Mouse (Mus musculus) hindbrain, postnatal 0 days (tissue): ENCODE measurements around the gene Zfp2. TPM values are rescaled to one million over a fixed set of nuclear protein-coding genes. Genes with fewer than 3 reads are reported as not detected.

ENCODE experiments used
- ATAC-seq: fragments of 200-750 bp; cut with Nextera tagmentation; 2 replicates; pipeline ENCODE4 v1.8.0; 2017; ENCODE audit warnings: mild to moderate bottlenecking, moderate TSS enrichment, moderate library complexity
- DNase-seq: peaks from one replicate; pipeline ENCODE4 v3.0.0-alpha.2; 2015; ENCODE audit warnings: low spot score
- H3K27ac ChIP-seq: fragments of 300-500 bp; sonication (generic); 2 replicates; pipeline ENCODE4 v1.5.1; 2014; ENCODE audit warnings: mild to moderate bottlenecking
- H3K27me3 ChIP-seq: fragments of 300-500 bp; sonication (generic); 2 replicates; pipeline ENCODE4 v1.6.1; 2014; ENCODE audit warnings: low read length, mixed read lengths; ENCODE audit not compliant: insufficient read depth
- H3K36me3 ChIP-seq: fragments of 300-500 bp; sonication (generic); 2 replicates; pipeline ENCODE4 v1.6.1; 2014; ENCODE audit warnings: low read length, mixed read lengths; ENCODE audit not compliant: insufficient read depth
- H3K4me1 ChIP-seq: fragments of 300-500 bp; sonication (generic); 2 replicates; pipeline ENCODE4 v1.6.1; 2014; ENCODE audit warnings: antibody characterized with exemption, low read length, mixed read lengths; ENCODE audit not compliant: insufficient read depth
- H3K4me2 ChIP-seq: fragments of 300-500 bp; sonication (generic); 2 replicates; pipeline ENCODE4 v1.6.1; 2014; ENCODE audit warnings: low read depth, mild to moderate bottlenecking, low read length, moderate library complexity, mixed read lengths
- H3K4me3 ChIP-seq: fragments of 300-500 bp; sonication (generic); 2 replicates; pipeline ENCODE4 v1.5.1; 2014; ENCODE audit warnings: low read length
- H3K9ac ChIP-seq: fragments of 300-500 bp; sonication (generic); replicated peaks from 2 replicates; pipeline ENCODE4 v1.6.1; 2014; ENCODE audit warnings: mild to moderate bottlenecking, low read length, moderate library complexity, mixed read lengths
- H3K9me3 ChIP-seq: fragments of 300-500 bp; sonication (generic); 2 replicates; pipeline ENCODE4 v1.6.1; 2016; ENCODE audit warnings: low read length, mixed read lengths
- CTCF ChIP-seq: IDR thresholded peaks from 2 replicates; pipeline ENCODE4 v1.5.1; 2016; ENCODE audit warnings: antibody characterized with exemption, control low read depth, low read depth
- WGBS: fragments of 180-500 bp; shearing (Covaris S2); extraction: QIAGEN DNeasy Blood & Tissue Kit; methylation state at CpG from one replicate; pipeline ENCODE4 v1.1.7; 2014; 5-methylcytosine and 5-hydroxymethylcytosine counted together
- polyA plus RNA-seq: library from polyadenylated mRNA; unstranded; fragments of >200 nt; fragmentation: Nextera tagmentation; extraction: Ambion mirVana; gene quantifications from 2 replicates; pipeline ENCODE4 v1.2.1, GENCODE M21; 2015
- total RNA-seq: library from RNA; depleted of rRNA; stranded (reverse); fragments of >200 nt; gene quantifications from 2 replicates; pipeline ENCODE4 v1.2.3, GENCODE M21; 2014; rRNA removed

The Zfp2 gene
- total RNA-seq (15.8 and 24.3 TPM in 2 replicates), polyA plus RNA-seq (28.0 and 29.2 TPM in 2 replicates)

DNA sequence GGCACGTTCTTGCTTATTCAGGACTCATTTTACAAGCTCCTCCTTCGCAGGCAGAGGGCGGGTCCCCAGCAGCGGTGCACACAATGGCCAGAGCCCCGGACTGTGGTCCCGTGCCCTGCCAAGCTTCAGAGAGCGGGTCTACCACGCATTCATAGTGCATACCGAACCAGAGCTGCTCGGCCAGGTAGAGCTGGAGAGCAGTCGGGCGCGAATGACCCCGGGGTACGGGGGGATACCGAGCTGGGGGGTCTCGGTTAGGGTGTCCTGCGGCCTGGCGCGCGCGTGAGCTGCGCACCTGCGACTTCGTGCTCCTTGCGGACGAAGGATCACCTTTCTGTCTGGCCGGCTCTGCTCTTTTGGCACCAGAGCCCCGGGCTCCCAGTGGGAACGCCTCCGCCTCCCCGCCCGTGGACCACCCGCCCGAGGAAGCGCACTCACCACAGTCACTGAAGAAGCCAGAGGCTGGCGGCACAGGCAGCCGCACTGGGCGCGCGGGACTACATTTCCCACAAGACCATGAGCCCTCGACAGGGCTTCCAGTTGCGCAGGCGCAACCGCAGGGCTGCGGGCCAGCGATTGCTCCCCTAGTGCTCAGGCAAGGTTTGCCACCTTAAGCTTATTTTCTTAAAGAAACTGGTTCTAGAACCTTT lies at the start of gene Zfp2:
TSS of gene Zfp2 (minus strand) at position 495 of the 650 bp plus-strand sequence.
- Histone ChIP-seq H3K4me2 (peak within 1 kb of the TSS; percentile 64), H3K9me3 (peaks cover 7% of the 10 kb centered on the region; the same call in 1 of the 2 replicates), H3K27ac (peak within 1 kb of the TSS; percentile 88), H3K4me3 (peak within 1 kb of the TSS; percentile 92), H3K4me1 (peaks cover 4% of the 10 kb centered on the region; the same call in 1 of the 2 replicates), H3K27me3 (no peaks in the 10 kb centered on the region), H3K36me3 (peaks cover 15% of the 10 kb centered on the region), H3K9ac (peak within 1 kb of the TSS; percentile 74)
- ATAC-seq: peak; percentile 98
- peak; percentile 98 for DNase-seq
- WGBS: under 1% methylated on average over 47 of the region's 47 CpGs
- TF ChIP-seq CTCF: peak; percentile 82

- Histone ChIP-seq H3K27ac (no peak overlapping the region), H3K36me3 (no peaks in the 10 kb centered on the region), H3K4me2 (no peak overlapping the region), H3K9ac (no peak overlapping the region), H3K4me1 (no peaks in the 10 kb centered on the region), H3K4me3 (no peak overlapping the region), H3K27me3 (no peaks in the 10 kb centered on the region), H3K9me3 (no peaks in the 10 kb centered on the region)
- WGBS: 80% methylated on average over 2 of the region's 2 CpGs
- ATAC-seq (no peak), DNase-seq (no peak)
- no peak for TF ChIP-seq CTCF
Observed at GRCm38 (mm10) chr11:50964886-50965285, 48.9 kb upstream of the Zfp2 start.

DNA sequence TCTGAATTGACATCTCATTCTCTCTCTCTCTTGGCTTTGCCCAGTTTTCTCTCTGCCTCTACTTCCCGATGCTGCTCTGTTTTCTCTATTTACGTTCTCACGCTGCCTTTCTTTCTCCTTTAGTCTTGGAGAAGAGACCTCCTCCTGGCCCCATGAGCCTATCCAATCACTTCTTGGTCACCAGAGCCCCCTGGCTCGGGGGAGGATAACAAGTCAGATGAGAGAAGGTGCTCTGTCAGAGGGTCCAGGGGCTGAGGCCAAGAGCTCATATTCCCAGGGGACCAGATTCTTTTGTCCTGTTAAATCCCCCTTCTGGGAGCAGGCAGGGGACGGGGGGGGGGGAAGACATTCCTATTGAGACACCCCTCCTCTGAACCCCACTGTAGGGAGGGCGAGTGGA lies 37.7 kb upstream of the Zfp2 start, which contains the start of gene Prop1:
TSS of gene Prop1 (minus strand) at position 101 of the 400 bp plus-strand sequence.
- H3K27ac ChIP-seq: no peak within 1 kb of the TSS
- no peak within 1 kb of the TSS for H3K9ac ChIP-seq
- no peak within 1 kb of the TSS for H3K4me3 ChIP-seq
- no peaks in the 10 kb centered on the region for H3K36me3 ChIP-seq
- H3K27me3 ChIP-seq: no peaks in the 10 kb centered on the region
- no peak for DNase-seq
- H3K9me3 ChIP-seq: no peaks in the 10 kb centered on the region
- no peak for TF ChIP-seq CTCF
- H3K4me2 ChIP-seq: no peak within 1 kb of the TSS
- no peak for ATAC-seq
- no peaks in the 10 kb centered on the region for H3K4me1 ChIP-seq
- WGBS: 72% methylated on average over 6 of the region's 6 CpGs

- Histone ChIP-seq H3K9ac (no peak overlapping the region), H3K4me2 (no peak overlapping the region), H3K36me3 (no peaks in the 10 kb centered on the region), H3K27ac (no peak overlapping the region), H3K4me3 (no peak overlapping the region), H3K9me3 (no peaks in the 10 kb centered on the region), H3K4me1 (no peaks in the 10 kb centered on the region), H3K27me3 (no peaks in the 10 kb centered on the region)
- ATAC-seq: no peak
- no peak for DNase-seq
- no peak for TF ChIP-seq CTCF
- 74% methylated on average over 14 of the region's 14 CpGs for WGBS
Observed at GRCm38 (mm10) chr11:50952290-50952689, 36.3 kb upstream of the Zfp2 start.

- Histone ChIP-seq H3K9ac (no peak within 1 kb of the TSS), H3K27ac (no peak within 1 kb of the TSS), H3K36me3 (no peaks in the 10 kb centered on the region), H3K4me1 (no peaks in the 10 kb centered on the region), H3K4me2 (no peak within 1 kb of the TSS), H3K27me3 (no peaks in the 10 kb centered on the region), H3K9me3 (no peaks in the 10 kb centered on the region), H3K4me3 (no peak within 1 kb of the TSS)
- DNase-seq: no peak
- no peak for TF ChIP-seq CTCF
- no peak for ATAC-seq
- WGBS: 78% methylated on average over 14 of the region's 14 CpGs
Observed at GRCm38 (mm10) chr11:50943506-50943905, 27.5 kb upstream of the Zfp2 start, which contains the start of gene 4933414I15Rik. Gene 4933414I15Rik (minus strand): TSS chr11:50943765.

- H3K27ac ChIP-seq: no peak overlapping the region
- no peaks in the 10 kb centered on the region for H3K36me3 ChIP-seq
- no peaks in the 10 kb centered on the region for H3K4me1 ChIP-seq
- ATAC-seq (no peak), DNase-seq (no peak)
- H3K4me2 ChIP-seq: no peak overlapping the region
- TF ChIP-seq CTCF: no peak
- H3K9me3 ChIP-seq: no peaks in the 10 kb centered on the region
- no peak overlapping the region for H3K4me3 ChIP-seq
- no peak overlapping the region for H3K9ac ChIP-seq
- 65% methylated on average over 12 of the region's 12 CpGs for WGBS
- H3K27me3 ChIP-seq: no peaks in the 10 kb centered on the region
Observed at GRCm38 (mm10) chr11:50942386-50942785, 26.4 kb upstream of the Zfp2 start.
